Mouse (Mus musculus) G1E (cell line): Measurements from ENCODE around the gene 4931429L15Rik. TPM values are rescaled to one million over a fixed set of nuclear protein-coding genes. Genes with fewer than 3 reads are reported as not detected.
"Not testable (repeated sequence)": the region's sequence is repeated elsewhere in the genome, so short reads cannot be mapped to it uniquely, and the experiment has no call there.

Experiments
- ATAC-seq: 2 replicates; pipeline ENCODE4 v1.8.0; 2016; ENCODE audit warnings: mild to moderate bottlenecking; ENCODE audit not compliant: insufficient number of reproducible peaks, poor library complexity, low FRiP score, severe bottlenecking; ENCODE audit errors: extremely low read depth
- DNase-seq: peaks from one replicate; pipeline ENCODE4 v3.0.0; 2012; ENCODE audit warnings: low spot score
- H3K27me3 ChIP-seq: 2 replicates; pipeline ENCODE4 v1.6.1; 2012; ENCODE audit warnings: mild to moderate bottlenecking, low read length, inconsistent platforms; ENCODE audit not compliant: insufficient read depth
- H3K36me3 ChIP-seq: replicated peaks from 2 replicates; pipeline ENCODE3; 2012; ENCODE audit warnings: mild to moderate bottlenecking, inconsistent platforms
- H3K4me1 ChIP-seq: 2 replicates; pipeline ENCODE4 v1.6.1; 2012; ENCODE audit warnings: low read depth, low read length, inconsistent platforms, mixed read lengths; ENCODE audit not compliant: insufficient read depth
- H3K4me3 ChIP-seq: 2 replicates; pipeline ENCODE4 v1.5.1; 2012; ENCODE audit warnings: low read depth, mild to moderate bottlenecking, inconsistent platforms, low read length, moderate library complexity, mixed read lengths
- H3K9me3 ChIP-seq: replicated peaks from 2 replicates; pipeline ENCODE4 v1.6.1; 2012; ENCODE audit warnings: inconsistent platforms
- CTCF ChIP-seq: IDR thresholded peaks from 2 replicates; pipeline ENCODE4 v1.5.1; 2012; ENCODE audit warnings: low read depth, low read length, inconsistent platforms, mixed read lengths
- GATA1 ChIP-seq: IDR thresholded peaks from 2 replicates; pipeline ENCODE4 v1.6.1; 2012; ENCODE audit warnings: borderline replicate concordance, low read length, inconsistent platforms, mixed read lengths
- GATA2 ChIP-seq: IDR thresholded peaks from 2 replicates; pipeline ENCODE4 v1.6.1; 2012; ENCODE audit warnings: low read depth, low read length, inconsistent platforms, borderline replicate concordance
- POLR2AphosphoS5 ChIP-seq: IDR thresholded peaks from 2 replicates; pipeline ENCODE4 v1.6.1; 2012; ENCODE audit warnings: low read depth, low read length, inconsistent platforms; ENCODE audit not compliant: insufficient replicate concordance
- TAL1 ChIP-seq: conservative IDR thresholded peaks from 2 replicates; pipeline ENCODE4 v1.6.1; 2012; ENCODE audit warnings: low read depth, low read length, inconsistent platforms, mixed read lengths
- polyA plus RNA-seq: library from polyadenylated mRNA; stranded (reverse); fragments of >175 nt; gene quantifications from 2 replicates; pipeline ENCODE4 v1.2.3, GENCODE M21; 2012
- total RNA-seq, 2 experiments: library from RNA; stranded (forward) in 1 of 2; stranded (reverse) in 1 of 2; fragments of 200-1000 nt in 1 of 2; fragments of >200 nt in 1 of 2; fragmentation: Nextera tagmentation in 1 of 2; gene quantifications; 2 replicates each; pipeline ENCODE4 v1.2.3; 2014 to 2017

The 4931429L15Rik gene
- total and polyA plus RNA-seq, 3 experiments = not detected

DNA sequence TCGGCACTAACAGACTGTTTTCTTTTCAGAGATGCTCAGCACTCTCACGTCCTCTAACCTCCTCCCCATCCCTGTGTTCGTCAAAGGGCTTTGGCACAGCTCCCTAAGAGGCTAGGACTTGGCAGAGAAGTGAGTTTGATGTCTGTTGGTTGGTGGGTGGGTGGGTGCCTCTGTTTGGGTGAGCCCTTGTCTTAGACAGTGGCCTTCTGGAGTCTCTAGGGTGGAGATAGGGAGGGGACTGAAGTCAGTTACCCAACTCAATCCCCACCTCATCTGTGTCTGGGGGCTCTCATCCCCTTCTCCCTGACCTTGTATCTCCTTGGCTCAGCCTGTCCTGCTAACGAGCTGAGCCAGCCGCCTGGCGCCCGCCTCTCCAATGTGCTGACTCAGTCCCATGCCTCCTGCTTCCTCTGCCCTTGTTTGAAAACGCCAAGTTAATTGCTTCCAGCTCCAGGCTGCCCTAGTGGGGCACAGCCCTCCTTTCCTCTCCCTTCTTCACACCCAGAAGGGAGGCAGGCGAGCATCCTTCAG, 30.7 kb upstream of the 4931429L15Rik start:
- TF ChIP-seq GATA2 = no peak
- no peak for TF ChIP-seq TAL1
- TF ChIP-seq CTCF = no peak
- TF ChIP-seq POLR2AphosphoS5 = no peak
- no peak for TF ChIP-seq GATA1
- no peak for DNase-seq

GRCm38 (mm10) chr9:46345887-46346665, 26.3 kb upstream of the 4931429L15Rik start:
- no peak for TF ChIP-seq GATA1
- no peak for TF ChIP-seq CTCF
- no peak for TF ChIP-seq POLR2AphosphoS5
- TF ChIP-seq GATA2 = no peak
- TF ChIP-seq TAL1 = no peak
- Histone ChIP-seq H3K9me3 (no peaks in the 10 kb centered on the region), H3K27me3 (no peaks in the 10 kb centered on the region; the same call in 1 of the 2 replicates), H3K4me1 (no peaks in the 10 kb centered on the region), H3K4me3 (no peak overlapping the region), H3K36me3 (no peaks in the 10 kb centered on the region)
- ATAC-seq = no peak
- DNase-seq = no peak

More for the DNA sequence above, 30.7 kb upstream of the 4931429L15Rik start:
- Histone ChIP-seq H3K36me3 (no peaks in the 10 kb centered on the region), H3K9me3 (no peaks in the 10 kb centered on the region), H3K4me3 (no peak overlapping the region), H3K4me1 (no peaks in the 10 kb centered on the region), H3K27me3 (peaks cover 2% of the 10 kb centered on the region)
- ATAC-seq = no peak

DNA sequence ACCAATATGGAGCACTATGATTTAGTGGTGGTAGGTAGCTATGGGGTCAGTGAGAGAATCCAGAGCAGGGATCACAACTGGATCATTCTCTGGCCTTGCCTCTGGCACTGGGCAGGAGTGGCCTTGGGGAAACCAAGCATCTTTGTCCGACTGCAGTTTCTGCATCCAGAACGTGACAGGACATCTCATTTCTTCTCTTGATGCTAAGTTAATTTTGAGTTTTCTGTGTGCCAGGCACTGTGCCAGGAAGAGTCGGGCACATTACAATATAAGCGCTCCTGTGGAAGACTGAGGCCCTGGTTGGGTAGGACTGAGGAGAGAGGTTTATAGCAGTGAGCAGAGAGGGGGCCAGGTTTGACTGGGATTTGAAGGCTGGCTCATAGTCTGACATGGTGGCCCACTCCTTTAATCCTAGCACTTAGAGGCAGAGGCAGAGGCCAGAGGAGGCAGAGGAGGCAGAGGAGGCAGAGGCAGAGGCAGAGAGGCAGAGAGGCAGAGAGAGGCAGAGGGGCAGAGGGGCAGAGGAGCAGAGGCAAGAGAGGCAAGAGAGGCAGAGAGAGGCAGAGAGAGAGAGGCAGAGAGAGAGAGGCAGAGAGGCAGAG, 19.4 kb upstream of the 4931429L15Rik start:
- no peaks in the 10 kb centered on the region for H3K9me3 ChIP-seq
- DNase-seq (no peak), ATAC-seq (no peak)
- TF ChIP-seq CTCF (no peak), GATA1 (no peak), POLR2AphosphoS5 (no peak), GATA2 (no peak), TAL1 (no peak)
- peaks cover 5% of the 10 kb centered on the region; the same call in 1 of the 2 replicates for H3K27me3 ChIP-seq
- H3K4me1 ChIP-seq = no peaks in the 10 kb centered on the region
- H3K4me3 ChIP-seq = no peak overlapping the region
- no peaks in the 10 kb centered on the region for H3K36me3 ChIP-seq

- Histone ChIP-seq H3K4me1 (no peaks in the 10 kb centered on the region), H3K27me3 (peaks cover 5% of the 10 kb centered on the region; the same call in 1 of the 2 replicates), H3K36me3 (no peaks in the 10 kb centered on the region), H3K9me3 (no peaks in the 10 kb centered on the region), H3K4me3 (no peak overlapping the region)
- ATAC-seq (no peak), DNase-seq (no peak)
- TF ChIP-seq GATA1 (no peak), GATA2 (no peak), TAL1 (no peak), CTCF (no peak), POLR2AphosphoS5 (no peak)
Measured at GRCm38 (mm10) chr9:46338384-46338783, 18.6 kb upstream of the 4931429L15Rik start.

- Histone ChIP-seq H3K4me3 (no peak overlapping the region), H3K36me3 (no peaks in the 10 kb centered on the region), H3K27me3 (peaks cover 5% of the 10 kb centered on the region; the same call in 1 of the 2 replicates), H3K4me1 (no peaks in the 10 kb centered on the region), H3K9me3 (no peaks in the 10 kb centered on the region)
- ATAC-seq (no peak), DNase-seq (no peak)
- TF ChIP-seq TAL1 (no peak), GATA2 (no peak), POLR2AphosphoS5 (no peak), CTCF (no peak), GATA1 (no peak)
Measured at GRCm38 (mm10) chr9:46337852-46338291, 18.1 kb upstream of the 4931429L15Rik start.

GRCm38 (mm10) chr9:46337331-46337730, 17.5 kb upstream of the 4931429L15Rik start:
- ATAC-seq = no peak
- no peaks in the 10 kb centered on the region for H3K9me3 ChIP-seq
- no peak for TF ChIP-seq POLR2AphosphoS5
- TF ChIP-seq TAL1 = no peak
- no peak for TF ChIP-seq GATA1
- TF ChIP-seq CTCF = no peak
- TF ChIP-seq GATA2 = no peak

GRCm38 (mm10) chr9:46336294-46336693, 16.5 kb upstream of the 4931429L15Rik start:
- H3K36me3 ChIP-seq, ATAC-seq, DNase-seq, H3K9me3 ChIP-seq, H3K27me3 ChIP-seq, H3K4me1 ChIP-seq, H3K4me3 ChIP-seq: not testable (repeated sequence)

More at GRCm38 (mm10) chr9:46337331-46337730, 17.5 kb upstream of the 4931429L15Rik start:
- DNase-seq = no peak
- Histone ChIP-seq H3K4me3 (no peak overlapping the region), H3K27me3 (peaks cover 5% of the 10 kb centered on the region; the same call in 1 of the 2 replicates), H3K36me3 (no peaks in the 10 kb centered on the region), H3K4me1 (no peaks in the 10 kb centered on the region)
